Mouse (Mus musculus) embryonic facial prominence, embryonic 14.5 days (tissue): Measurements from ENCODE around the gene Sprr2j-ps. TPM values are rescaled to one million over a fixed set of nuclear protein-coding genes. Genes with fewer than 3 reads are reported as not detected.
A peak's percentile ranks its signal among the peaks of the same experiment; 100 is the strongest.

Experiments used
- ATAC-seq: fragments of 200-750 bp; cut with Nextera tagmentation; 2 replicates; pipeline ENCODE4 v1.8.0; 2017; ENCODE audit warnings: low read depth, moderate number of reproducible peaks, moderate TSS enrichment
- DNase-seq: peaks from one replicate; pipeline ENCODE4 v3.0.0-alpha.2; 2015; ENCODE audit warnings: low spot score
- H3K27ac ChIP-seq: fragments of 300-500 bp; sonication (generic); replicated peaks from 2 replicates; pipeline ENCODE4 v1.5.1; 2014; ENCODE audit warnings: low read depth, mild to moderate bottlenecking, low read length, moderate library complexity
- H3K27me3 ChIP-seq: fragments of 300-500 bp; sonication (generic); replicated peaks from 2 replicates; pipeline ENCODE4 v1.6.1; 2014; ENCODE audit warnings: low read length; ENCODE audit not compliant: control insufficient read depth, insufficient read depth
- H3K36me3 ChIP-seq: fragments of 300-500 bp; sonication (generic); 2 replicates; pipeline ENCODE4 v1.6.1; 2014; ENCODE audit warnings: low read length, mixed read lengths; ENCODE audit not compliant: control insufficient read depth, insufficient read depth
- H3K4me1 ChIP-seq: fragments of 300-500 bp; sonication (generic); 2 replicates; pipeline ENCODE4 v1.6.1; 2014; ENCODE audit warnings: antibody characterized with exemption, low read length; ENCODE audit not compliant: control insufficient read depth, insufficient read depth
- H3K4me2 ChIP-seq: fragments of 300-500 bp; sonication (generic); 2 replicates; pipeline ENCODE4 v1.6.1; 2014; ENCODE audit warnings: low read depth, mild to moderate bottlenecking, low read length, moderate library complexity, mixed read lengths
- H3K4me3 ChIP-seq: fragments of 300-500 bp; sonication (generic); 2 replicates; pipeline ENCODE4 v1.5.1; 2014; ENCODE audit warnings: low read depth, mild to moderate bottlenecking, low read length
- H3K9ac ChIP-seq: fragments of 300-500 bp; sonication (generic); 2 replicates; pipeline ENCODE4 v1.6.1; 2014; ENCODE audit warnings: low read depth, mild to moderate bottlenecking, low read length, moderate library complexity, mixed read lengths
- H3K9me3 ChIP-seq: fragments of 300-500 bp; sonication (generic); 2 replicates; pipeline ENCODE4 v1.6.1; 2016; ENCODE audit warnings: low read length; ENCODE audit not compliant: control insufficient read depth
- WGBS: fragments of 180-500 bp; shearing (Covaris S2); extraction: QIAGEN DNeasy Blood & Tissue Kit; methylation state at CpG from one replicate; pipeline ENCODE4 v1.1.7; 2014; 5-methylcytosine and 5-hydroxymethylcytosine counted together
- polyA plus RNA-seq: library from polyadenylated mRNA; unstranded; fragments of >200 nt; fragmentation: Nextera tagmentation; extraction: Ambion mirVana; gene quantifications from 2 replicates; pipeline ENCODE4 v1.2.1, GENCODE M21; 2014

Sprr2j-ps gene
- polyA plus RNA-seq, 1 experiment from 2014 or later: not detected

DNA sequence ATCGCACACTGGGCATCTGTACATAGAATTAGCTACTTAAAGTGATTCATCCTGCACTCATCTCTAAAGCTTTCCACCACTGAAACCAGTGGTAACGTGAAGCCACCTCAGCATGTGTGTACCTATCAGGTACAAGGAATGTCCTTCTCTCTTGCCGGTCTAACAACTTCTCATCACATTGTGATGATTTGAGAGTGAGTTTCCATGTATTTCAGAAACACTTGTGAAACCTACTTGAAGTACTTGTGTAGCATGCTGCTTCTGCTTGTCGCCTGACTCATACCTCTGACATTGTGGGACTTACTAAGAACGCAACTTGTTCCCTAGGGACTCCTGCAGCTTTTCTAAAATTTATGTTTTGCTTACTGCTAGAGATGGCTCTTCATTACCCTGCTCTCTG lies 37.3 kb downstream of the Sprr2j-ps start:
- WGBS: 84% methylated on average over 5 of the region's 5 CpGs
- no peak overlapping the region for H3K9ac ChIP-seq
- H3K9me3 ChIP-seq: no peaks in the 10 kb centered on the region
- DNase-seq (no peak), ATAC-seq (no peak)
- H3K4me2 ChIP-seq: no peak overlapping the region
- H3K4me3 ChIP-seq: no peak overlapping the region
- no peaks in the 10 kb centered on the region for H3K4me1 ChIP-seq
- H3K27me3 ChIP-seq: no peaks in the 10 kb centered on the region
- H3K36me3 ChIP-seq: no peaks in the 10 kb centered on the region
- no peak overlapping the region for H3K27ac ChIP-seq

DNA sequence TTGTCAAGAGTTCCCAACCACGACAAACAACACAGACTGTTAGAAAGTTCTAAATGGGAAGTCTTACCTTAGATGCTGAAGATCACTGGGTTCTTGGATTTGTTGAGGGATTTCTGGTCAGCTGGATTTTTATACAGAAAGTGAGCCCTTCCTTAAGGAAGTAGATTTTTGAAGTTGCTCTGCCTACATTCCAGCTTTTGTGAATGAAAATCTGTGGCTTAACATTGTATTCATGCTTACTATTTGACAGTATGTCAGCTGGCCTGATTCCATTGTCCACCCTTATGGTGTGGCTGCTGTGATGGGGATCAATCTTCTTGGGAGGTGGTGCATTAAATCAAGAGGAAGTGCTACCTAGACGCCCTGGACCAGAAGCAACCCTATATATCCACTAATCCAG lies 40.7 kb downstream of the Sprr2j-ps start, which contains the start of gene Sprr3:
Sprr3 (minus strand) TSS at position 101 of the 400 bp plus-strand sequence.
- H3K36me3 ChIP-seq: no peaks in the 10 kb centered on the region
- no peaks in the 10 kb centered on the region for H3K4me1 ChIP-seq
- H3K27ac ChIP-seq: no peak within 1 kb of the TSS
- H3K27me3 ChIP-seq: no peaks in the 10 kb centered on the region
- no peak within 1 kb of the TSS for H3K9ac ChIP-seq
- no peak for DNase-seq
- H3K9me3 ChIP-seq: no peaks in the 10 kb centered on the region
- no peak within 1 kb of the TSS for H3K4me3 ChIP-seq
- WGBS: 52% methylated on average over 2 of the region's 2 CpGs
- no peak for ATAC-seq
- H3K4me2 ChIP-seq: no peak within 1 kb of the TSS

DNA sequence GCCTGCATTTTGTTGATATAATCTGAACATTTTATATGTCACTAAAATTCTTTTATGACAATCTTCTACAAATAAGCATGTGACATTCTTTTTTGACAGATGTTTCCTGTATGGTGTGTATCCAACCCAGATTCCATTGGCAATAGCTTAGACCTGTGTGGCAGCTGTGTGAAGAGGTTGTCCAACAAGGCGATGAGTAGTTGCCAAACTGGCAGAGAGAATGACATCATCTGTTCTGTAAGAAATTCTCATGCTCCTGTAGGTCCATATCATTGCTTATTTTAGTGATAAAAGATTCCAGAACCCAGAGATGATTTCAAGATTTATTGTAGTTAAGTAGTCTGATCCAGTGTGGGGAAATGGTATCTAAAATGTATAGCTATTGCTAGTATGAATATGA lies 48.7 kb downstream of the Sprr2j-ps start:
- H3K27me3 ChIP-seq: no peaks in the 10 kb centered on the region
- H3K27ac ChIP-seq: no peak overlapping the region
- no peaks in the 10 kb centered on the region for H3K4me1 ChIP-seq
- no peaks in the 10 kb centered on the region for H3K36me3 ChIP-seq
- H3K9ac ChIP-seq: no peak overlapping the region
- H3K4me2 ChIP-seq: no peak overlapping the region
- 83% methylated on average over 1 of the region's 1 CpGs for WGBS
- DNase-seq (no peak), ATAC-seq (no peak)
- H3K9me3 ChIP-seq: no peaks in the 10 kb centered on the region
- no peak overlapping the region for H3K4me3 ChIP-seq

DNA sequence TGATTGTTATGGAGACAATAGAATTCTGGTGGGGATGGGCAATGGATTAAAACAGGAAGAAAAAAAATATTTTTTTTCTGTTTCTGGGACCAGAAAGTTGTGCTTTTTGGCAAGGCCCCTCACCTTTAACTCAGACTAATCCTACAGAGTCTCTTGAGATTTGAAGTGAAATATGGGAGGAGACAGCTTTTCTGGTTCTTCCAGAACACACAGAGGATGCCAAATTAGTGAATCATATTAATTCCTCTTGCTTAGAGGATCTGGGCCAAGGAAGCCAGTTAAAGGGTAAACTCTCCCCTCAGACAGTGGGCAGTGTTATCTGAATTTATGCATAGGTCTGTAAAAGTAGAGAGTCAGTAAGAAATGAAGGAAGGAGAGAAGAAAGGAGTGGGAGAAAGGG lies 49.5 kb downstream of the Sprr2j-ps start:
- H3K27me3 ChIP-seq: no peaks in the 10 kb centered on the region
- H3K4me2 ChIP-seq: no peak overlapping the region
- H3K9ac ChIP-seq: no peak overlapping the region
- no peak overlapping the region for H3K4me3 ChIP-seq
- no peaks in the 10 kb centered on the region for H3K36me3 ChIP-seq
- H3K4me1 ChIP-seq: no peaks in the 10 kb centered on the region
- ATAC-seq (no peak), DNase-seq (peak; percentile 28)
- H3K27ac ChIP-seq: no peak overlapping the region
- no peaks in the 10 kb centered on the region for H3K9me3 ChIP-seq

Other genes starting within 250 kb of the Sprr2j-ps start
- not detected in 2 replicates for gene Sprr2a1, start 202.3 kb upstream of the Sprr2j-ps start, polyA plus RNA-seq
- 4.6 and 6.2 TPM in 2 replicates for gene Sprr2a2, start 202.2 kb upstream of the Sprr2j-ps start, polyA plus RNA-seq
- 0.38 TPM in 1 of 2 replicates, not detected in the other for gene Sprr2a3, start 132.7 kb upstream of the Sprr2j-ps start, polyA plus RNA-seq
- gene Sprr2b, start 101.5 kb upstream of the Sprr2j-ps start, polyA plus RNA-seq: not detected in 2 replicates
- not detected in 2 replicates for gene Sprr2d, start 78.9 kb upstream of the Sprr2j-ps start, polyA plus RNA-seq
- gene Sprr2e, start 65.9 kb upstream of the Sprr2j-ps start, polyA plus RNA-seq: not detected in 2 replicates
- gene Sprr2f, start 52.9 kb upstream of the Sprr2j-ps start, polyA plus RNA-seq: not detected in 2 replicates
- 0.38 TPM in 1 of 2 replicates, not detected in the other for gene Sprr2h, start 32.4 kb upstream of the Sprr2j-ps start, polyA plus RNA-seq
- gene Sprr2i, start 10.1 kb upstream of the Sprr2j-ps start, polyA plus RNA-seq: not detected in 2 replicates
- 6.1 and 6.2 TPM in 2 replicates for gene Gm9774, start 11.3 kb downstream of the Sprr2j-ps start, polyA plus RNA-seq
- 0.29 TPM in 1 of 2 replicates, not detected in the other for gene Sprr2k, start 14.5 kb downstream of the Sprr2j-ps start, polyA plus RNA-seq
- 3.4 and 12.9 TPM in 2 replicates for gene Sprr1b, start 20.7 kb downstream of the Sprr2j-ps start, polyA plus RNA-seq
- 0.45 and 4.9 TPM in 2 replicates for gene Sprr3, start 40.6 kb downstream of the Sprr2j-ps start, polyA plus RNA-seq
- 28.3 and 67.4 TPM in 2 replicates for gene Sprr1a, start 67.8 kb downstream of the Sprr2j-ps start, polyA plus RNA-seq
- gene Sprr4, start 82.4 kb downstream of the Sprr2j-ps start, polyA plus RNA-seq: not detected in 2 replicates
- 0.89 TPM in 1 of 2 replicates, not detected in the other for gene 2310046K23Rik, start 116.4 kb downstream of the Sprr2j-ps start, polyA plus RNA-seq
- gene Ivl, start 155.7 kb downstream of the Sprr2j-ps start, polyA plus RNA-seq: 0.45 and 1.4 TPM in 2 replicates
- not detected in 2 replicates for gene Smcp, start 170.9 kb downstream of the Sprr2j-ps start, polyA plus RNA-seq
- not detected in 2 replicates for gene 2210017I01Rik, start 189.4 kb downstream of the Sprr2j-ps start, polyA plus RNA-seq
- gene Lce6a, start 203.6 kb downstream of the Sprr2j-ps start, polyA plus RNA-seq: not detected in 2 replicates
- gene Lce1a1, start 230.2 kb downstream of the Sprr2j-ps start, polyA plus RNA-seq: not detected in 2 replicates
- not detected in 2 replicates for gene Lce1b, start 238.8 kb downstream of the Sprr2j-ps start, polyA plus RNA-seq